Mouse (Mus musculus) CH12F3 (cell line): ENCODE measurements around the gene Dscaml1.

Experiments
- in situ Hi-C: fragments of 300-500 bp; cut with MboI; formaldehyde crosslinking; loops from 2 replicates; pipeline ENCODE4 v1.14.3; 2020; ENCODE audit warnings: low sequenced_read_pairs

Gene Dscaml1

DNA sequence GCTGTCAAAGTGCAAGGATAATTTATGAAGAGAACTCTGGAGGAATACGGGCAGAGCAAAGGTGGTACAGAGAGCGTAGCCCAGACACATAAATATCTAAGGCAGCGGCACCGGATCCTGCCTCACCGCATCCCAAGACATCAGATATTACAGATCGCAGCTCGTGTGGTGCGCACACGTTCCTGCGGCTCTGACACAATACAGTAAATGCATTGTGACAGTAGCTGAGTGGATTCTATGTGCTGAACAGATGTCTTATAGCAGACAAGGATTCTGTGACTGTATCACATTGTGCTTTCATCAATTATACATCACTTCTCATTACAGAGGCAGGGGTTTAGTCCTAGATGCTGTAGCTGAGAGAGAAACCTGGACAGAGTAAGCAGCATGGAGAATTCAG is 191.5 kb downstream of the Dscaml1 start:
- in situ Hi-C loops: no loop called here

DNA sequence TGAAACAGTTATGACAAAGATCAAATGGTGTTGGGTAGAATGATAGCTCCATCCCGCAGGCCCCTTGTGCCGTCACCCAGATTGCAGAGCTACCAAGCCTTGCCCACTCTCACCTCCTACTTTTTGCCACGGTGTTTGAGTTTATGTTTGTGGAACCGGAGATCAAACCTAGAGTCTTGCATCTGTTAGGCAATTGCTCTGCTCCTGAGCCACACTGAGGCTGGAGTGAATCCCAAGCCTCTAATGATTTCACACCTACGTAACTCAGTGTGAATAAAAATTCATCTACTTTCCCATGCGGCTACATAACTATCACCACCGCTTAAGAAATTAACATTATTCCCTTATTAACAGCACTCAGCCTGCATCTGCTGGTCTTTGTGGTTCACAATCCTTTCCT is 192.0 kb downstream of the Dscaml1 start:
- in situ Hi-C loops: no loop called here

DNA sequence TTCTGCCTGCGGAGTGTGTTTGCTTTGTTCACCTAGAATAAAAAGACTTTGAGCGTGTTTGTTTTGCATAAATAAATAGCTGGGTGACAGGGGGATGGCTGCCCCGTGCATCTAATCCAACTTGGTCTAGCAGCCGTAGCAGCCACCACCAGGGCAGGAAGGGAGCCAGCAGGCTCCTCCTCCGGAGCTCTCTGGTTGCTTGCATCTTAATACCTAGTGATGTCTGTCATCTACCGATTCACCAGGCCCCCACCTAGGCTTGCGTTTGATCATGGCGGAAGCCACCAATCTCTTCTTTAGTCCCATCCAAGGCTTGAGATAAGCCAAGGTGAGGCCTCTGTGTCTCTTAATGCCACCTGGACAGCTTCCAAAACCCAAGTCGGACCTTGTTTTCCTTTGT is 193.6 kb downstream of the Dscaml1 start:
- in situ Hi-C loops: no loop called here

DNA sequence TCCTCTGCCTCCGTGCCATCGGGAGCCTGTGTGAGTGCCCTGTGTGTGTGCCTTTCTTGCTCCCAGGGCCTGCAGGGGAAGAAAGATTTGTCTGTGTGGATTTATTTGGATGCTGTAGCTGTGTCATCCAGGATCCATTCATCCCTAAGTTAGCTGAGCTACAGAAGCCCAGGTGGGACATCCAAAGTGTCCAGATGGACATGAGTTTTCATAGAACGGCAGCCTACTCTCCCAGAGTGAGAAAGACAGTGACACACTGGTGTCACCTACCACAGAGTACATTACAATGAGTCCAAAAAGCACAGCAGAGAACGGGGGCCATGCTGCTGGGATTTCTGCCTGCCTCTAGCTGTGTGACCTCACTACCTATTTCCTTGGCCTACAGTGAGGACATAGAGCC is 194.5 kb downstream of the Dscaml1 start:
- in situ Hi-C loops: no loop called here

DNA sequence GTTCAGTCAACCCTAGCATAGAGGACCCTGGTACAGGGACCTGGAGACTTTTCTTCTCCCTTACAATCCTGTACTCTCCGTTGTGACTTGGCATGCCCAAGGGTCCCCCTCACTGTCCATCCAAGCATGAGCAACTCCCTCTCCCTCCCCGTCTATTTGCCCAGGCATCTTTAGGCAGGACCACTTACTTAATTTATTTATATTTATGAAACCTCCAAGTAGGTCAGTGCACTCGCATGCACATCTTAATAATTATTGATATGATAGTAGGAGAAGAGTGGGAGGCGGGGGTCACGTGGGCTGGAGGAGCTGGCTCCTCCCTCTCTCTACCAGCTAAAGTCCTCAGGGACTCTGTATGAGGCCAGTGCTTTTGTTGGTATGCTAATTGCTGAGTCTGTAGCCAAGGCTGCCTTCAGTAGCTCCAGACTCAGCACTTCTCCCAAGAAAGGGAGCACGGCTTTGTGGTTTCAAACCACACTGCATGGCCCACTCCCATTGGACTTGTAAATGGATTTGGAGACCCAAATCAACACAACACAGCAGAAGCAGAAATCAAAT is 199.5 kb downstream of the Dscaml1 start:
- in situ Hi-C loops: no loop called here

DNA sequence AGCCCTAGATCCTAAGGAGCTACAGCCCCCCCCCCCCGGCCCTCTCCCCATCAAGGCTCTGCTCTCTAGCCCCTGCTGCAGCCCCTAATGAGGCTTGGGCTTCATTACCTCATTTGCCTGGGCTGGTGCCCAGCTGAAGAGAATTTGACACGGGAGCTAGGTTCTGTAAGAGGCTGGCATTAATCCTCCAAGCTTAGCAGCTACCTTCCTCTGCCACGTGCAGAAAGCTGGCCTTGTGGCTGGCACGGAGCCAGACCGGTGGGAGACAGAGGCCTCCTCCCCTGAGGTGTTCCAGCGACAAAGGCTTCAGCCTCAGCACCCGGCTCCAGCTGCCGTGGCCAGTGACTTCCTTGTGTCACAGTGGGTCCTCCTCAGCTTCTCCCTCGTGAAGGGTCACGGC is 206.1 kb downstream of the Dscaml1 start:
- in situ Hi-C loops: no loop called here

DNA sequence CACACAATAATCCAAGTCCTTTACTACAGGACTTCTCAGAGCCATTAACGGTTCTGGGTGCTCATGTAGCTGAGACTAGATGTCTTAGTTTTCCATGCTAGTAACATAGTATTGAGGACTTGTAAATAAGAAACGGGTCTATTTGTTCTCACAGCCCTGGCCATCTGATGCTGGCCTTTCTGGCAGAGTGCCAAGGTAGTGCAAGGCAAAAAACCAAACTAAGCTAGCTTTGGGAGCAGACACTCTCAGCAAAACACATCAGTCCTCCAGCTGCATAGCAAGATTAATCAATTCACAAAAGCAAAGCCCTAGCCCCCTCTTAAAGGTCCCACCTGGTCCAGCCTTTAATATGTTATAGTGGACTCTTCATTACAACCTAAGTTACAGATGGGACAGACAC is 206.6 kb downstream of the Dscaml1 start:
- in situ Hi-C loops: no loop called here

DNA sequence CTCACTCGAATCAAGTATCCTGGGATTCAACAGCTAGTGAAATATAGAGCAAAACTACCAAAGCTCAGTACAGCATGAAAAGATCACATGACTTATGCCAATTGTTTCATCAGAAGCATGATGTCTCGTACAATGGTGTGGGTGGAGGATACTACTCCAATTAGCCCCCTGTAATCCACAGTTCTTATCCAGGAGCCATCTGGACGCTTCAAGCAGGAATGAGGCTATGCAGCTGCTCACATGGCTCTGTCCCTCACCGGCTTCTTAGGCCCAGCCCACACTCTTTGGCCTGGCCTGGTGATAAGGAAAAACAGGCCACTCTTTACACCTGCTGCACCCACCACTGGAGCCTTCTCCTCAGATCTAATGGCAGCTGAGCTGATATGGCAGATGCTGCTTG is 208.6 kb downstream of the Dscaml1 start:
- in situ Hi-C loops: no loop called here

DNA sequence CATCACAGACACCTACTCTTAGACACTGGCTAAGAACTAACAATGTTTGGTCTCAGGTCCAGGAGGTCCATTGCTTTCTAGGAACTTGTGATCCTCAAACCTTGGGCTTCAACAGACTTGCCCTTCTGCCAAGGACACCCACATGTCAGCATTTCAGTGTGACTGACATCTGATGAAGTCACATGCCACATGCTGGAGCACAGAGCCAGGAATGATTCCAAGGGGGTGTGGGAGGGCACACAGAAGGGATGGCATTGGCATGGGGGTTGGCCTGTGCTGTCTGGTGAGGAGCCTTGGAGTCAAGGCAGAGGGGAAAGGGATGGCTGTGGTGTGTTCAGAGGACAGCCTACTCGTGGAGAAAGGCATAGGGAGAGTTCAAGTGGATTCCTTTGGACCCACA is 210.9 kb downstream of the Dscaml1 start:
- in situ Hi-C loops: no loop called here

DNA sequence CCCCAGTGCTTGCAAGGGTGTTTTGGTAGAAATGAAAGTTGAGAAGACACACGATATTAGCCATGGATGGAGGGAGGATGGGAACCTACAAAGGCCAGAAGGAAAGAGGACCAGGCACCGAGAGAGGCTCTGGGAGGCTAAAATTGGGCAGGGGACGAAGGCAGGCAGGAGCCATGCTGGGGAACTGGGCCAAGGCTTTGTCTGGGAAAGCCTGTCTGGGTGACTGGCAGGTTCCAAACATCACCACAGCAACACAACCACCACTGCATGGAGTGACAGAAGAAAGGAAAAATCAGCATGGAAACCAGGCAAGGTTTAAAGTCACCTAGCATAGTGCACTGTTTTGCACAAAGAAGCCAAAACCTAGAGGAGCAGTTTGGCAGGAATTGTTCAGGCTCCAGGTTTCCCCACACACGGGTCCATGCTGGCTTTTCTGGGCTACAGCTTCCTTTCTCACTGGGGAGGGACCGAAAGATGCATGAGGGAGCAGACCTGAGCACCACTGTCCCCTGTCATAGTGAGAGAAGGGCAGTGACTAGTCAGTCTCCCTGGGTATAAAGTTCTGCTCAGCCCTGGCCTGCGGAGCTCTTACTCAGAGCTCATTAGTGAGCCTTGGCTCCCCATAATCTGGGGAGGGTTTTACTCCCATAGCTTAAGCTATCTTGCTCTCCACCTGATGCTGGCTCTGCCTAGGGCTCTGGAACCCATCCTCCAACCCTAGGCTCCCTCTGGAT is 211.9 kb downstream of the Dscaml1 start:
- in situ Hi-C loops: no loop called here

DNA sequence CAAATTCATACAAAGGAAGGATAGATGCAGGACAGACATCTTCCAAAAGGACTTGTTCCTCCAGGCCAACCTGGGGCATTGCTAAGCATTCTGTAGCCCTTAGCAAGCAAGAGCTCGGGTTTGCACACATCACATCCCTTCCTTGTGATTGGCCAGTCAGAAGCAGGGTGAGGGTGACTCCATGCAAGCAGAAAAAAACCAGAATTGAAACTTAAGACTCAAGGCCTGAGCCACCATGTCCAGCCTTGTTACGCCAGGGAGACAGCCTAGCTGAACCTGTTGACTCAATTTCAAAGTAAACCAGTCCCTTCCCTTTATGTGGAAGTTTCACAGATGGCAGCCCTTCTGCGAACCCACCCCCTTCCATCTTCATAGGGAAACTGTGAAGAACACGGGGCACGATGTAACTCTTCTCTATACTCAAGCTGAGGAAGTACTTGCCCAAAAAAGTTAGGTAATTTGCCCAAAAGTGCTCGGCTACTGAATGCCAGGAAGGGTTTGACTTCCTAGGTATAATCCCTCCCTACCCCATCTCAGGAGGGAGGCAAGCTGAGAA is 218.5 kb downstream of the Dscaml1 start:
- in situ Hi-C loops: no loop called here

DNA sequence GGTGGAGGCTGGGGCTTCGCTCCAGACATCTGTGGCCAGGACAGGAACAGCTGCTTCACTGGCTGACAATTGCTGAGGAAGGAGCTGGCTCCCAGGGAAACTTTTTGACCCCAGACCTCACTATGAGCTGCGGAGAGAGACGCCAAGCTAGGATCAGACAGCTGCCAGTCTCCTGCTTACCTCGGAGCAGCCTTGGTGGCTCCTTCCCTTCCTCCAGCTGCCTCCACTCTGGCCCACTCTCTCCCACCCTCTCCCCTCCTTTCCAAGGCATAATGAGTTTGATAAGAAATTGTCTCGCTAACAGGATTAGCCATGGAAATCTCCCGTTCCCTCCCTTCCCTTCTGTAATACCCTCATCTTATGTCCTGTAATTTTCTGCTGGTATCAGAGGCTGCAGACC is 219.1 kb downstream of the Dscaml1 start:
- in situ Hi-C loops: no loop called here

DNA sequence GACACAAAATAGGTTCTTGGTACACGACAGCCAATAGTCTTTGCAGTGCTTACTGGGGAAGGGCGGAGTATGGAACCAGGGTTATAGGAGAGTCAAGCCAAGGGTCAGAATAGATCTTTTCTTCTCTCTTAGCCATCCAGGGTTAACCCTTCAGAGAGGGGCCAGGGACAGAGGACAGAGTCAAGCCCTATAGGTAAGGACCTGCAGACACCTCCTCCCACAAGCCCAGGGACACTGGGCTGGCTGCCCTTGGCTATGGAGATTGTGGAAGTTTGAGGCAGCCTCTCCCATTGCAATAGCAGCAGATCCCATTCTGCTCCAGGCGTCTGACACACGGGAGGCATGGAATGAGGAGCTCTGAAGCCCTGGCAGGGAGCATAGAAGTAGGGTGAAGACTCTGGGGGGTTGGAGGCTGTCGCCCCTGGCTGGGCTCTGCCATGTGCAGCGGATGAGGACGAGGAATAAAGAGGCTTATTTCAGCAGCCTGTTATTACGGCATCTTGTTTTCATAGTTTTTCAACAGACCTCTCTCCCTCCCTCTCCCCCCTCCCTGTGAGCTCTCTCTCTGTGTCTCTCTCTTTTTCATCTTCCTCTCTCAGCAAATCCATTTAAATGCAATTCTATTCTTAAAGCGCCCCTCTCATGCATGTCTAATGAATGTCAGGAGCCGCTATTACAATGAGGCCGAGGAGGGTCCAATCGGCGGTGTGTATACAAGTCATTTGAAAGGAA is 224.8 kb downstream of the Dscaml1 start:
- in situ Hi-C loops: no loop called here

DNA sequence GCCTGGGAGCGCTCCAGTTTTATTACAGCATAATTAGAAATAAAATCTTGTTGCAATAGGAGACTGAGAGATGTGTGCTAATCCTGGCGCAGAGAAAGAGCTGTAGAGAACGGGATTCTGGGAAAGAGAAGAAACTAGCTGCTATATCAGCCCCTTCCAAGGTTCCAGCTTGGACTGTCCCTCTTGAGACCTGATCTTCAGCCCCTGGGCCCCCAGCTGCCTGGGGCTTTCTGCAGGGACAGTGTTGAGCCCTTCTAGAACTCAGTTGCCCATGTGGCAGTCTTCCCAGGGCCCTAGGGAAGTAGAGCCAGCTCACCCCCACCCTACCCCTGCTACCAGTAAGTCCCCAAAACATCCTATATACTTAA is 225.4 kb downstream of the Dscaml1 start:
- in situ Hi-C loops: no loop called here

DNA sequence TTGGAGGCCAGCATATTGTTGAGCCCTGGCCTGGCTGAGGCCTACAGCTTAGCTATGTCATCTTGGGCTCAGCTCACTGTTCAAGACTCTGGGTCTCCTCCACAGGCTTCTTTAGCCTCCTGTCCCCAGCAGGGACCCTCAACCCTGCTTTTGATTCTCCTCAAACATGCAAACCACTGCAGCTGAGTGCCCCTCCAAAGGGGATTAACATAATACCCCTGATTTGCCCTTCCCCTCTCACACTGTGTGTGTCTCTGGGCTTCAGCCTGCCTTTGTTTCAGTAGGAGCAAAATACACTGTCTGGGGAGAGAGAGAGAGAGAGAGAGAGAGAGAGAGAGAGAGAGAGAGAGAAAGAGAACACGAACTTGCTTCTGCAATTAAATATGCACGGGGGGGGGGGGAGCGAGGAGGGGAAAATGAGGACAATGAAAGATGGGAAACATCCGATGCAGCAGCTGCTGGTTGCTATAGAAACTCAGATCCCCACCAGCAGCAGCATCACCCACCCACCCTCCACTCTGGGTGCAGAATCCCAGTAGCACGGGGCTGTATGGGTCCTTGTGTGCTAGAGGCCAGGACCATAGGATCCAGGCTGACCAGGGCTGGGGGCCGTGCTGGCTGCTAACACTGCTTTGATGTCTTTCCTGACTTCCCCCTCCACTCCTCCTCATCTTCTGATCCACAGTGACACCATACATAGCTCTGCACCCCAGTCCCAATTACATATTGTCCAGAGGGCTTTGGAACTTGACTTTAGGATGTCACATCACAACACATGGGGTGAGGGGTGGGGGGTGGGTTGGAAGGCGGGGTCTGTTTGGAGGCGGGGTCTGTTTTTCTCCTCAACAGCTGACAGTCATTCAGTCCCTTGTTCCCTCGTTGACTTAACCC is 231.0 kb downstream of the Dscaml1 start:
- in situ Hi-C loops: no loop called here

DNA sequence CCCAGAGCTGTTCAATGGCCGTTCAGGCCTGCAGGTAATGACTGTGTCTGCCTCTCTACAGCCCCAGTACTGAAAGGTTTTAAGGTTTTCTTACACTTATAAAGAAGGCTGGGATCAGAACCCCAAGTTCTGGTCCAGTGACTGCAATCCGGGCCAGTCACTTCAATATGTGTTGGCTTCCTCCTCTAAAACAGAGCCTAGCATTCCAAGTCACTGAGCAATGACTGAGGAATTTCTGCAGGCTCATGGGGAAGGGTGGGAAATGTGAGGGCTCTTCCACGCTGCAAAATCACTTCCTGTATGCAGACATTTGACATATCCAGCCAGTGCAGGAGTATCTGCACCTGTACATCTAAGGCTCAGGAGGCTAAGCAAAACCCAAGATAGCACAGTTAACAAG is 233.8 kb downstream of the Dscaml1 start:
- in situ Hi-C loops: no loop called here

DNA sequence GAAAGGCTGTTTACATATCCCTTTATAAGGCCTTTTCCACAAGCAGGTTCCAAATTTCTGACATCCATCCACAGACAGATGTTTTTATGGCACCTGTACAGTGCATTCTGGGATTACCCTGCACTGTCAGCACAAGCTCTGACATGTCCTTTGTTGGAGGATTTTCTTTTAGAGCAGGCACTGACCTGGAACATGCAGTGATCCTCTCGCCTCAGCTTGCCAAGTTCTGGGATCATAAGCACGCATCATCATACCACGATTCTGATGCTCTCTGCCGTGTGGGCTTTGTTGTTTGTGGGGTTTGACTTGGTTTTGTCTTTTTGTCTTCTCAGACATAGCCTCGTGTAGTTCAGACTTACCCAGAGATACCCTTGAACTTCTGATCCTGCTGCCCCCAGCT is 236.0 kb downstream of the Dscaml1 start:
- in situ Hi-C loops: no loop called here

DNA sequence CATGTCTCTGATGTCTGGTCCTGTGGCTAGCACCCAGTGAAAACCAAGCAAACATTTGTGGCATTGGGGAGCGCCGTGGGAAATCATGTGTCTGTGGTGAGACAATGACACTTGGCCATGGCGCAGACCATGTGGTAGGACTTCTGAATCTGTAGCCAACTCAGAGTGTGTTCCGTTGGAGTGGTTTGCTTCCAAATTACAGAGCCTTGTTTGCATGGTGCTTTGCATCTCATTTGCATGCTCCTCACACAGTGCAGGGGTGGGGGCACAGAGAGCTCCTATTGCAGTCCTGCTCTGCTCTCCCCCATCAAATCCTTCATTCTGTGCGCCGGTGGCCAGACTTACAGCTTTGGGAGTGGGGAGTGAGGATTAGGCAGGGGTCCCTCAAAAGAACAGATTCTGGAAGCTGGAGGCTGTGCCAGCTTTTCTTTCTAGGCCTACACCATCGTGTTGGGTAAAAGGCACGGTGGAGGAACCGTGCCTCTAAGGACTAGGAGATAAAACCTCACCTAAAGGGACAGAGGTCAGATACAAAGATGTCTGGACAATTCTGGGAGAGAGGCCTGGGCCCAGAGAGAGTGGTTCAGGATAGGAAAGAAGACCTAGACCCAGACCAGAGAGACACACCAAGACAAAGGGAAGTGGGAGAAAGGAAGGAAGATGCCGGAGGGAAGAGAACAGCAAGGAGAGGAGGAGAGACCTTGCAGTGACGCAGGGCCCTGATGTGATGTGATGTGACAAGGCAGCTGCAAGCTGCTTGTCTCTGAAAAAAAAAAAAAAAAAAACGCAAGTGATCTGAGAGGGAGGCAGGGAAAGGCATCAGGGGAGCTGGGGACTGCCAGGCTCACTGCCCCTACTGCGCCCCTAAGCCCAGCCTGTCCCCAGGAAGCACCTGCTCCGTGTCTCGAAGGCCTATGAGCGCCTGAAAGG is 237.2 kb downstream of the Dscaml1 start:
- in situ Hi-C loops: no loop called here

DNA sequence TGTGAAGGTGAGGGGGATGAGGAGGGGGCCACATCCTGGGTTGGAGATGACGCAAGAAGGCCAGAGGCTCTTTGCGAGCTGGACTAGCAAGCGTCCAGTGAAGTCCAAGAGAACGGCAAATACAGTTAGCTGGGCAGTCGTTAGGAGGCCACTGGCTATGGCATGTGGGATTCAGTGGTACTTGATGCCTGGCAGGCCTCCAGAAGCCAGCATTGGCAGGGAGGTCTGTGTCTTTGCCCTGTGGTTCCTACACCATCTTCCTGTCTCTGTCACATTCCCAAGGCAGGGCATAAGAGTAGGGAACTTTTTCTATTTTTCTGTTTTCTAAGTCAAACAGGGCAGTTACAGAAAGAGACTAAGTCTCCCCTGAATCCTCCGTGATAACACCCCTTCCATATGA is 237.9 kb downstream of the Dscaml1 start:
- in situ Hi-C loops: no loop called here

DNA sequence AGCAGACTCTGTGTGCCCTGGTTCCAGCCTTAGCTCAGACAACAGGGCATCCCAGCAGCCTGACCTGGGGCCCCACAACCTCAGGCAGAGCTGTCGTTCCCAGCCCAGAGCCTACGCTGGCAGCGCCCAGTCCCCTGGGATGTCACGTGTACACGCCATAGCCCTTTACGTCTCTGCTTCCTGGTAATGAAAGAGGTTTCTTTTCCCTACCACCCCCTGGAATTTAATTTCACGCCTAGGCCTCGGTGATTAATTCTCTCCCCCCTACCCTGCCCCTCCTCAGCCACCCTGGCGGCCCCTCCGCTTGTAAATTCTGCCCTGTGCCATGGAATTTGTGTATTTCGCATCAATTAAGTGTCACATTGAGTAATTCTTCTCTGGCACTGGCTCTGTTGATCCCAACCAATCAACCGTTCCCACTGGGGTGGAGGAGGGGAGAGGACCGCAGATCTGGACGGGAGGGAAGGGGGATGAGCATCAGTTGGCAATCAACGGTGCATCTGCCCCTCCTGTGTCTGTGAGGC is 238.5 kb downstream of the Dscaml1 start:
- in situ Hi-C loops: no loop called here
